Mouse (Mus musculus) erythroid progenitor cell, adult 5-6 weeks (primary cell): ENCODE results near the gene Wfdc9. TPM values are rescaled to one million over a fixed set of nuclear protein-coding genes. Genes with fewer than 3 reads are reported as not detected.
A peak's percentile ranks its signal among the peaks of the same experiment; 100 is the strongest.

Experiments
- ATAC-seq: replicated peaks from 2 replicates; pipeline ENCODE4 v1.8.0; 2016; ENCODE audit warnings: moderate number of reproducible peaks, mild to moderate bottlenecking, moderate TSS enrichment, inconsistent platforms; ENCODE audit not compliant: poor library complexity, low FRiP score, severe bottlenecking
- total RNA-seq, 2 experiments: library from RNA; stranded (forward) in 1 of 2; stranded (reverse) in 1 of 2; fragments of 150-400 nt in 1 of 2; fragments of 186-747, 209-891 nt in 1 of 2; gene quantifications; 2 replicates each; pipeline versions ENCODE4 v1.2.3 to v1.2.4; 2015 to 2017; ENCODE audit warnings: low replicate concordance in 2 of 2

Wfdc9 gene
- total RNA-seq (2015; ENCODE audit: low replicate concordance) (not detected in 2 replicates), total RNA-seq (2017; ENCODE audit: low replicate concordance) (not detected in 2 replicates)

DNA sequence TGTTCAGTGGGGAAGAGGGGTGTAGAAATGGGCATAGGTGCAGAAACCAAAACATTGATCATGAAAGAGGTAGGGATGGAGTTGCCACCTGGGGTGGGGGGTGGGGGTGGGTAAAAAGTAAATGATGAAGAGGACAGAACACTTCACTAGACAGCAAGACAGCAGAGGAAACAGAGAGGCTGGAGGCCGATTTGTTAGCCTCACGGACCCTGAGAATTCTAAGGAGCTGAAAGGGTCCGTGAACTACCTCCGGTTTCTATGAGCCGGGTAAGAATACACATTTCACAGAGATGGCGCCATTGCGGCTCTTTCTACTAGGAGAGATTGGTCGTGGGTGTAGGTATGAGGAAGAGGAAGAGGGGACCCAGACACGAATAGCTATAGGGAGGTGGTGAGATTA lies at the start of gene Wfdc9:
TSS of gene Wfdc9 (minus strand) at position 101 of the 400 bp plus-strand sequence.
- ATAC-seq = no peak

GRCm38 (mm10) chr2:164705991-164706390 lies 49.6 kb upstream of the Wfdc9 start:
- no peak for ATAC-seq

DNA sequence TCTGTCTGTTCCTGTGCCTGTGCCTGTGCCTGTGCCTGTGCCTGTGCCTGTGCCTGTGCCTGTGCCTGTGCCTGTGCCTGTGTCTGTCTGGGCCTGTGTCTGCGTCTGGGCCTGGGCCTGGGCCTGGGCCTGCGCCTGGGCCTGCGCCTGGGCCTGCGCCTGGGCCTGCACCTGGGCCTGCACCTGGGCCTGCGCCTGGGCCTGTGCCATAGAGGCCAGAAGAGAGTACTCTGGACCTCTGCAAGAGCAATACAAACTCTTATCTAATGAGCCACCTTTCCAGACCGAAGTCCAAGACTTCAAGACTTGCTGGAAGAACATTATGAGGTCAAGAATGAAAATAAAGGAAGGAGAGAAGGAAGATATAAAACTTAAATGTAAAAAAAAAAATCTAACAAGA lies 48.9 kb upstream of the Wfdc9 start:
- no peak for ATAC-seq

GRCm38 (mm10) chr2:164704235-164704634 lies 47.9 kb upstream of the Wfdc9 start:
- no peak for ATAC-seq

DNA sequence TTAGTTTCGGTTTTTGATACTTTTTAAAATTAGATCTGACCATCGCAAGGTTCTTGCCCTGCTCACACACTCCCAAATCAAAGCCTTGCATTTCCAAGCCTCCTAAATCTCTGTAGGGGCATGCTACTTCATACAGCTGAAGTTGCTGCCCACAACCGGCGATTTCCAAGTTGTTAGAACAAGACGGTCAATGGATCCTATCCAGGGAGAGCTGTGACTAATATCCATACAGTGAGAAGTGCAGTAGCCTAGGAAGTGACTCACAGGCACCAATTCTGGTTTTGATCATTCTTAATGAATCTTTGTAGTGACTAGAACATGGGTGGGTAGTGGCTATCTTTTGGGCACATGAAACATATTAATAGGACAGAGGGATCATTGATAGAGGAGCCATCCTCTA lies 45.4 kb upstream of the Wfdc9 start:
- ATAC-seq = no peak

DNA sequence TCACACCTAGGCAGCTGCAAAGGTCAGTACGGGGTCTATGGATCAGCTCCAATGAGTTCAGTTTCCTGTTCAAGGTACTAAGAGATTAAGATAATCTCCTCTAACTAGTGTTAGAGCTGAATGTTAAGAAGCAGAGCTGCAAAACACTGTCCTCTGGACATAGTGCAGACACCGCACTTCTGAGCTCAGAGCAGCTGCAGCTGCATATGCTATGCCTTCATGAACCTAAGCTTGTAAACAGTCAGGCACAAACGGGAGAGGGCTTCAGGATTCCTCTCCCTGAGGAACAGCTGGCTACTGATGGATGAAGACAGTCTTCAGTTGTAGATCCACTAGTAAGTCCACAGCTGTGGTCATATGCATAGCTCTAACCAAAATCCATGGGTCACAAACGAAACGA lies 44.6 kb upstream of the Wfdc9 start:
- no peak for ATAC-seq

GRCm38 (mm10) chr2:164698201-164698600 lies 41.8 kb upstream of the Wfdc9 start, which contains the start of gene Spint4:
Gene Spint4, plus strand, starts transcription at chr2:164698501.
- no peak for ATAC-seq

- ATAC-seq = no peak
Observed at GRCm38 (mm10) chr2:164684807-164685206, 28.4 kb upstream of the Wfdc9 start, which contains the start of gene Wfdc13. Gene Wfdc13, plus strand, starts transcription at chr2:164685107.

DNA sequence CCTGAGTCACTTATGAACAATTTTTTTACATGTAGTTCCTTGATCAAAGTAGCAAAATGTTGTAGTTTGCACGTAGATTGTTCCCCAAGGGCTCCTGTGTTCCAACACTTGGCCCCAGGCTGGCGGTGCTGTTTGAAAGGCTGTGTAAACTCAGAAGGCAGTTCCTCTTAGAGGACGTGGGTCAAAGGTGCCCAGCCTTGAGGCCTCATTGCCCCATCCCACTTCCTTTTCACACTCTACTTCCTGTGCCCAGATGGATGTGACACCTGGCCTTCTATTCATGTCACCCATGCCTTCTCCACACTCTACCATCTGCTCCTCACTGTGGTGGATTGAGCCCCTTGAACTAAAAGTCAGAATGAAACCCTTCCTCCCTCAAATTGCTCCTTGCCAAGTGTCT lies 23.5 kb upstream of the Wfdc9 start:
- no peak for ATAC-seq

DNA sequence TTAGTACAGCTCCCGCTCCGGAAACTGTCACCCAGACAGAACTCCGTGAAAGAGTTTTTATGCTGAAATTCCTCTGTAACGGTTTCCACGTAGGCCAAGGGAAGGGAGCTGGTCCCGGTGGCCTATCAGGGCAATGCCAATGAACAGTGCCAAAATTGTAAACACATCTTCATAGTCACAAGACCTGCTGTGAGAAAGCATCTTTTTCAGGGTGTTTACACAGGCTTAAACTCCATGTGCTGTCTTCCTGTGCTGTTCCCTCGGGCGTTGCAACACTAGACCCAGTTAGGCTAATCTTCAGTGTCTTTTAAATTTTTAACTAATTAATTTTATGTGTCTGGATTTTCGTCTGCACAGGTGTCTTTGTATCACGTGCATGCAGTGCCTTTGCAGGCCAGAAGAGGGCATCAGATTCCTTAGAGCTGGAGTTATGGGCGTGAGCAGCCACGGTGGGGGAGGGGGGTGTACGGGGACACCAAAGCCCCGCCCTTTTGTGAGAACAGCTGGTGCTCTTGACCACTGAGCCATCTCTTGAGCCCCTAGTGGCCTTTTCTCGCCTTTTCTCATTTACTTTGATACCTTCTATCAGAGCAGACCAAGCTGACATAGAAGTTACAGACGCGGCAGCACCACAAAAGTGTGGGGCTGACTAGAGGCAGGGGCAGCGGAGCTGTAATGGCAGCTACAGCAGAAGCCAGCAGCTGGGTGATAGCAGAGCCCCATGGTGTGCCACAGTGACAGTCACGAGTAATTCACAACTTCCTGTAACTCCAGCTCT lies 22.7 kb upstream of the Wfdc9 start:
- peak; percentile 73 for ATAC-seq

- ATAC-seq = no peak
Observed at GRCm38 (mm10) chr2:164676916-164677685, 20.7 kb upstream of the Wfdc9 start.

- ATAC-seq = no peak
Observed at GRCm38 (mm10) chr2:164676103-164676502, 19.7 kb upstream of the Wfdc9 start.

- no peak for ATAC-seq
Observed at GRCm38 (mm10) chr2:164673987-164674386, 17.6 kb upstream of the Wfdc9 start, which contains the start of gene Wfdc11. Gene Wfdc11, minus strand, starts transcription at chr2:164674087.

DNA sequence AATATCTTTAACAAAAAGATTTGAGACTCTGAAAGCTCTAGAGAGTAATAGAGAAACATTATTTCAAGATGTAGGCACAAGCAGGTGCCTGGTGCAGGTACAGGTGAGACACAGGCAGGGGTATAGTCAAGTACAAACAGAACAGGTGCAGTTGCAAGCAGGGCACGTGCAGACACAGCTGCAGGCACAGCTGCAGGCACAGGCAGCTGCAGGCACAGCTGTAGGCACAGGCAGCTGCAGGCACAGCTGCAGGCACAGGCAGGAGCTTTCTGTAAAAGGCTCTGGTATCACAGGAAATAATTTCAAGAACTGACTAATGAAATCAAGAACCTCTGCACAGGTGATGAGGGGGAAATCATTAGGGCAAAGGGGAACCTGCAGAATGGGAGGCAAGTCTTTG lies 14.6 kb upstream of the Wfdc9 start:
- ATAC-seq = no peak

DNA sequence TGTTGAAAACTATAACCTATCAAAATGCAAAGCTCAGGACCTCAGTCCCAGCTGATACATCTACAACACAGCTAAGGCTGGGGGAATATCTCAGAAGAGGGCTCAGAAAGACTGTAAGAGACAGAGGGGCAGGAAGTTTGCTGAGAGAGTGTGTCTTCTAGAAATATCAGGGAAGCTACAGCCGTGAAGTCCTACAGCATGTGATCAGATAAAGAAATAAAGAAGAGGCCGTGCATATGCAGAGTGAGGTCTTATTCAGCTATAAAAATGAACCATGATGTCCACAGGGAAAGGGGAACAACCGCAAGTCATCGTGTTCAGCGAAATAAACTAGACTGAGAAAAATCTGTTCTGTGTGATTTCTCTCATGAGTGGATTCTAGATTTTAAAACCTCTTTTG lies 13.9 kb upstream of the Wfdc9 start:
- ATAC-seq = no peak

DNA sequence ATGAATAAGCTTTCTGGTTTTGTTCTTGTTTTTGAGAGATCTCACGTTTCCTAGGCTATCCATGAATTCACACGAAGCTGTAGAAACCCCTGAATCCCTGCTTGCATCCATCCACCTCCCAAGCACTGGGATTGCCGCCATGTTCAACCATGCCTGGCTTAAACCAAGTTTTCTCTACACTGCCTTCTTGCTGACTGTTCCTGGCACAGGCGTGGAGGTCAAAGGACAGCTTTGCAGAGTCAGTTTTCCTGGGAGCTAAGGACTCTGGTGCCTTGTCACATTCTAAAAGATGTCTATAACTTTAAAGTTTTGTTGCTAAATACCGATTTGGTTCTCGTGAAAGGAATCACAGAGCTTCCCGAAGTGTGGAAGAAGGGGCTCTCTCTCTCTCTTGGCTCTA lies 8.5 kb upstream of the Wfdc9 start:
- ATAC-seq = no peak

DNA sequence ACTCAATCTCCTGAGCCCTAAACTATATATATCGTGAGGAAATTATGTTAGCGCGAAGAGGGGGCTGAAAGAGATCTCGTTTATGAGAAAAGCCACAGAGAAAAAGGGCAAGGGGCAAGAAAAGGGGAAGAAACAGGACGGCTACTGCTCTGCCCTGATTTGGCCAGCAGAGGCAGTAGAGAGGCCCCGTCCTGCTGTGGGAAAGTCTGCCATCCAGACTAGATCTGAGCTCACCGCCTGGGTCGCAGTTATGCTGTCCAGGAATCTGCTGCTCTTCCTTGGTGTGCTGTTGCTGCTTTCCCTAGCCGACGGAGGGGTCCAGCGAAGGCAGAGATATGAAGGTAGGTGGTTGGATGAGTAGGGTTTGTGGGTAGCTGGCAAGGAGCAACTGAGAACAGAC lies 525 bp downstream of the Wfdc9 start, which contains the start of gene Wfdc10:
TSS of gene Wfdc10 (plus strand) at position 189 of the 400 bp plus-strand sequence.
- ATAC-seq = peak; percentile 83

DNA sequence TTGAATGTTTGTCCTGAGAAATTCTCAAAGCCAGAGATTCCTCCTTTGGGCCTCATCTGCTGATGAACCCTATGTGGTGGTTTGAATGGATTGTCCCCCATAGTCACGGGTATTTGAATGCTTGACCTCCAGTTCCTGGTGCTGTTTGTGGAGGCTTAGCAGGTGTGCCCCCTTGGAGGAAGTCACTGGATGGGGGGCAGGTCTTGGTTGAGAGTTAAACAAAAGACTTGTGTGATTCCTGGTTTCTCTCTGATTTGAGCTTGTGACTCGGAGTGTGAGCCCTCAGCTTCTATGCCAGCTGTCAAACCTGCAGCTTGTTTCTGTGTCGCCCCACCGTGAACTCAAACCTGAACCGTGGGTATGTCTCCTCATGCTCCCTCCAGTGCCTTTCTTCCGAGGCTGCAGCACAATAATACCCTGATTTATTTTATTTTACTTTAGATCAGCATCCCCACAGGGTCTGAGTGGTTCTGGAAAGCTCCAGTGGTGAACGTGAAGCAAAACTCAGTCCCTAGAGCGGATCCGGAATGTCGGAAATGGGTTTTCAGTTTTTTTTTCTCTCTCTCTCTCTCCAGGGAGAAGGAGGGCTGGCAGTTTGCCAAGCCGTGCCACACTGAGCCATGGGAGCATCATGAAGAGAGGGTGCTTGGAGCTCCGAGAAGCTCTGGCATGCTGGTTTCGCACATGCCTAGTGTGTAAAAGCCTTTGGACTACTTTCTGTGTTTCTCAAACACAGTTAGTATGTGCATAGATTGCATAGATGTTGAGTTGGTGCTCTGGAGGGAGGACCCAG lies 14.3 kb downstream of the Wfdc9 start:
- no peak for ATAC-seq

DNA sequence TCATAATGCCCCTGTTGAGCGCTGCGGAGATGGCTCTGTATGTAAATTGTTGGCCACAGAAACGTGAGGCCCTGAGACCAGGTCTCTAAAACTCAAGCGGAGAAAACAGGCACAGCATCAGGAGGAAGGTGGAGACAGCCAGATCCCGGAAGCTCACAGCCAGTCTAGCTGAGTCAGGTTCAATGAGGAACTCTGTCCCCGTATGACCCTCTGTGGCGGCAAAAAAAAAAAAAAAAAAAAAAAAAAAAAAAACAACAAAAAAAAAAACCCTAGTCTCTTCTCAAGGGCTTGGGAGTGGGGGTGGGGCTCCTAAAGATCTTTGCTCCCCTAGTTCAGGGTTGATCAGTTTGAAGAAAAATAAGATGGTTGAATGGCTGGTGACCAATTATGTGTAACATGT lies 15.3 kb downstream of the Wfdc9 start:
- ATAC-seq = no peak

DNA sequence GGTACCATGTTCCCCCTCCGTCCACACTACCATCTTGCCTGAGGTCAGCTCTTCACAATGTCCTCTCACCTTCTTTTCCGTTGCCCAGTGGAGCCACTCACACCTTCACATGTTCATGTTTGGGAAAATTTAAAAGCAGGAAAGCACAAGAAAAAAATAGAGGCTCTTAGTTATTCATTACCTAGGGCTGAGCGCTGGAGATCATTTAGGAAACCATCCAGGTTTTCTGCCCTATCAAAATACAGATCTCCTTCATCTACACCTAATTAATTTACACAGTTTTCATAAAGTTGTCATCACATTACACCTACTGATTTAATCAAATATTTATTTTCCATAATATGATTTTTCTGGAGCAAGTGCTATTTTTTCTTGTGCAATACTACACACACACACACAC lies 17.7 kb downstream of the Wfdc9 start, which contains the start of gene Wfdc16:
TSS of gene Wfdc16 (minus strand) at position 101 of the 400 bp plus-strand sequence.
- no peak for ATAC-seq
